Mouse (Mus musculus): ENCODE measurements around the gene Rassf4. TPM values are rescaled to one million over a fixed set of nuclear protein-coding genes. Genes with fewer than 3 reads are reported as not detected.

The Rassf4 gene
- total and polyA plus RNA-seq, 2 experiments, result 2.2 to 3.1 TPM

DNA sequence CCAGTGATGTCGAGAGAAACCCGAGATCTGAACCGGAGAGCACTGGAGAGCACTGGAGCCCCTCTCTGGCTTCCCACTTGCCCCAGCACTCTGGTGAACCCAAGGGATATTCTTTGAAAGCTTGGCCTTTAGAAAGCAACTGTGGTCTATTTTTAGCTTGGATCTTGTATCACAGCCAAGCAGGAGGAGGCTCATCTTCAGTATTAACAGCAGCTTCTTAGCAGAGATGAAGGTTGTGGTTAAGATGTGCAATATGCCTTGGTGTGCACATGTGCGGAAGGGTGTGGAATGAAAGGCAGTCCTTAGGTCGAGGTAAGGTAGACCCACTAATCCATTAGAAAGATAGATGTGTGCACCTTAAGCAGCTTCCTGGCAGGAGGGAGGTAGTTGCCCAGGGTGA is 40.8 kb upstream of the Rassf4 start:
- no peaks in the 10 kb centered on the region for H3K27me3 ChIP-seq (ENCODE audit: control insufficient read depth, insufficient read depth, low read length)
- H3K9ac ChIP-seq (ENCODE audit: low read depth, low read length), result no peak overlapping the region
- no peaks in the 10 kb centered on the region for H3K36me3 ChIP-seq (ENCODE audit: control insufficient read depth, insufficient read depth, low read length)
- H3K4me1 ChIP-seq (ENCODE audit: control insufficient read depth, insufficient read depth, low read length), result no peaks in the 10 kb centered on the region
- no peak for DNase-seq (ENCODE audit: extremely low read depth, low read depth, low spot score)
- 82% methylated on average over 5 of the region's 5 CpGs for WGBS
- no peaks in the 10 kb centered on the region for H3K79me2 ChIP-seq (ENCODE audit: control insufficient read depth, insufficient read depth, low read length)
- TF ChIP-seq CTCF (IDR thresholded peaks at IDR 0.05; ENCODE audit: low read depth, low read length), result no peak
- TF ChIP-seq POLR2A (IDR thresholded peaks at IDR 0.05; ENCODE audit: extremely low read depth, insufficient read depth, low read length), result no peak
- no peak overlapping the region for H3K4me3 ChIP-seq (ENCODE audit: insufficient read depth, low read depth, low read length)
- H3K27ac ChIP-seq (replicated peaks; ENCODE audit: insufficient read depth, low read depth, low read length), result no peak overlapping the region

DNA sequence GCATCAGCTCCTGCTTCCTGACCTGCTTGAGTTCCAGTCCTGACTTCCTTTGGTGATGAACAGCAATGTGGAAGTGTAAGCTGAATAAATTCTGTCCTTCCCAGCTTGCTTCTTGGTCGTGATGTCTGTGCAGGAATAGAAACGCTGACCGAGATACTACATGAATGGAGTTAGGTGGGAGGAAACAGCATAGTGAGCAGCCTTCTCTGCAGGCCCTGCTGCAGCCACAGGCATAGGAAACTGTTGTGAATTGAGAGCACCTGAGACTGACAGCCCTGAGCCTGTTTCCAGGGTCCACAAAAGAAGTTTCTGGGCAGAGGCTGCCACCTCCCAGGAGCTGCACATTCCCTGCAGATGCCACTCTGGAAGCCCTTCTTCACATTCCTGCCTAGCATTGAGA is 40.2 kb upstream of the Rassf4 start:
- 87% methylated on average over 3 of the region's 3 CpGs for WGBS

DNA sequence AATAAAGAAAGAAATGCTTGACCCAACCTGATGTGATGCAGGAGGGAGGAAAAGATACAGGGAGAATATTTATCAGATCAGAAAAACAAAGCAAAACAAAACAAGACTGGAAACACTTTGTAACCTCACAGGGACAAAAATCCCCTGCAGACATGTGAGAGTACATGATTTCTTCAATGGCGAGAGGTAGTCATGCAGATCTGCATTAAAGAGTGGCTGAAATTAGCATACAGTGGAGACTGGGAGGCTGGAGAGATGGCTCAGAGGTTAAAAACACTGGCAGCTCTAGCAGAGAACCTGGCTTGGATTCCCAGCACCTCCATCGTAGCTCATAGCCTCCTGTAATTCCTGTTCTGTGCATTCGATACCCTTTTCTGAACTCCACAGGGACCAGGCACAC is 38.8 kb upstream of the Rassf4 start:
- H3K27ac ChIP-seq (replicated peaks; ENCODE audit: insufficient read depth, low read depth, low read length), result no peak overlapping the region
- H3K4me3 ChIP-seq (ENCODE audit: insufficient read depth, low read depth, low read length), result no peak overlapping the region
- H3K27me3 ChIP-seq (ENCODE audit: control insufficient read depth, insufficient read depth, low read length), result no peaks in the 10 kb centered on the region
- H3K79me2 ChIP-seq (ENCODE audit: control insufficient read depth, insufficient read depth, low read length), result no peaks in the 10 kb centered on the region
- DNase-seq (ENCODE audit: extremely low read depth, low read depth, low spot score), result no peak
- no peak for TF ChIP-seq POLR2A (IDR thresholded peaks at IDR 0.05; ENCODE audit: extremely low read depth, insufficient read depth, low read length)
- TF ChIP-seq CTCF (IDR thresholded peaks at IDR 0.05; ENCODE audit: low read depth, low read length), result no peak
- H3K4me1 ChIP-seq (ENCODE audit: control insufficient read depth, insufficient read depth, low read length), result no peaks in the 10 kb centered on the region
- H3K9ac ChIP-seq (ENCODE audit: low read depth, low read length), result no peak overlapping the region
- WGBS, result 87% methylated on average over 3 of the region's 3 CpGs
- H3K36me3 ChIP-seq (ENCODE audit: control insufficient read depth, insufficient read depth, low read length), result no peaks in the 10 kb centered on the region

More for the DNA sequence above, 40.2 kb upstream of the Rassf4 start:
- Histone ChIP-seq H3K27ac (replicated peaks; ENCODE audit: insufficient read depth, low read depth, low read length) (no peak overlapping the region), H3K27me3 (ENCODE audit: control insufficient read depth, insufficient read depth, low read length) (no peaks in the 10 kb centered on the region), H3K4me1 (ENCODE audit: control insufficient read depth, insufficient read depth, low read length) (no peaks in the 10 kb centered on the region), H3K36me3 (ENCODE audit: control insufficient read depth, insufficient read depth, low read length) (no peaks in the 10 kb centered on the region), H3K79me2 (ENCODE audit: control insufficient read depth, insufficient read depth, low read length) (no peaks in the 10 kb centered on the region), H3K4me3 (ENCODE audit: insufficient read depth, low read depth, low read length) (no peak overlapping the region), H3K9ac (ENCODE audit: low read depth, low read length) (no peak overlapping the region)
- DNase-seq (ENCODE audit: extremely low read depth, low read depth, low spot score), result no peak
- TF ChIP-seq POLR2A (IDR thresholded peaks at IDR 0.05; ENCODE audit: extremely low read depth, insufficient read depth, low read length) (no peak), CTCF (IDR thresholded peaks at IDR 0.05; ENCODE audit: low read depth, low read length) (no peak)

DNA sequence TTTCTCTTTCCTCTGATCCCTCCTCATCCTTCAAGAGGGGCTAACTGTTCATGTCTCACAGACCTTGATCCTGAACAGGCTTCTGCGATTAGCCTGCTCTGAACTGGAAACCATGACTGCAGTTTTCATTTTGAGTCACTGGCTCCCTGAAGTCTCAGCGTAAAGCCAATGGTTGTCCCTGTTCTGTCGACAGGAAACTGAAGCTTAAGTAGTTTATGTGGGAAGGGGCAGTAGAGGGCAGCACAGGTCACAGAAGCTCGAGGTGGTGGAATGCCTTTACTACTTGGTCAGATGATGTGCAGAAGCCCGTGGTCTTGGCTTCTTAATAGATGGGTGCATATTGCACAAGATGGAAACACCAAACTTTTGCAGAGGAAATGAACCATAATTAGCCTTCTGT is 38.3 kb upstream of the Rassf4 start:
- H3K27me3 ChIP-seq (ENCODE audit: control insufficient read depth, insufficient read depth, low read length), result no peaks in the 10 kb centered on the region
- 35% methylated on average over 5 of the region's 5 CpGs for WGBS
- H3K36me3 ChIP-seq (ENCODE audit: control insufficient read depth, insufficient read depth, low read length), result no peaks in the 10 kb centered on the region
- DNase-seq (ENCODE audit: extremely low read depth, low read depth, low spot score), result peak; percentile 2
- no peak overlapping the region for H3K4me3 ChIP-seq (ENCODE audit: insufficient read depth, low read depth, low read length)
- H3K9ac ChIP-seq (ENCODE audit: low read depth, low read length), result no peak overlapping the region
- H3K27ac ChIP-seq (replicated peaks; ENCODE audit: insufficient read depth, low read depth, low read length), result no peak overlapping the region
- no peak for TF ChIP-seq CTCF (IDR thresholded peaks at IDR 0.05; ENCODE audit: low read depth, low read length)
- H3K79me2 ChIP-seq (ENCODE audit: control insufficient read depth, insufficient read depth, low read length), result no peaks in the 10 kb centered on the region
- no peaks in the 10 kb centered on the region for H3K4me1 ChIP-seq (ENCODE audit: control insufficient read depth, insufficient read depth, low read length)

DNA sequence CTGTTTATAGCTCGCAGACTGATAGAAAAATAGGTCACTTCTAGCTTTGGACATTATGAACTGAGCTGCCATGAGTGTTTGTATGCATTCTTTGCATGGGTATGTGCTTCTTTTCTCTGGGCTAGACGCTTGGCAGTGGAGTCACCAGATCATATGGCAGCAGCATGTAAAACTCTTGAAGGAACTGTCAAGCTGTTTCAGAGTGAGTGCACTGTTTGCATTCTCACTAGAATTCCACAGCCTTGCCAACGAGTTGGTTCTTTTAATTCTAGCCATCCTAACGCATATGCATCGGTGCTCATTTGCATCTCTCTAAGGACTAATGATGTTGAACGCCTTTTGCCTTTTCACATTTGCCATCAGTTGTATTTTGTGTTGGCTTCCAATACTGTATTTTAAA is 30.6 kb upstream of the Rassf4 start:
- no peak overlapping the region for H3K9ac ChIP-seq (ENCODE audit: low read depth, low read length)
- H3K4me1 ChIP-seq (ENCODE audit: control insufficient read depth, insufficient read depth, low read length), result no peaks in the 10 kb centered on the region
- no peaks in the 10 kb centered on the region for H3K79me2 ChIP-seq (ENCODE audit: control insufficient read depth, insufficient read depth, low read length)
- no peaks in the 10 kb centered on the region for H3K36me3 ChIP-seq (ENCODE audit: control insufficient read depth, insufficient read depth, low read length)
- DNase-seq (ENCODE audit: extremely low read depth, low read depth, low spot score), result no peak
- no peaks in the 10 kb centered on the region for H3K27me3 ChIP-seq (ENCODE audit: control insufficient read depth, insufficient read depth, low read length)
- no peak overlapping the region for H3K4me3 ChIP-seq (ENCODE audit: insufficient read depth, low read depth, low read length)
- no peak overlapping the region for H3K27ac ChIP-seq (replicated peaks; ENCODE audit: insufficient read depth, low read depth, low read length)
- TF ChIP-seq POLR2A (IDR thresholded peaks at IDR 0.05; ENCODE audit: extremely low read depth, insufficient read depth, low read length) (no peak), CTCF (IDR thresholded peaks at IDR 0.05; ENCODE audit: low read depth, low read length) (no peak)
- WGBS, result 81% methylated on average over 6 of the region's 6 CpGs

DNA sequence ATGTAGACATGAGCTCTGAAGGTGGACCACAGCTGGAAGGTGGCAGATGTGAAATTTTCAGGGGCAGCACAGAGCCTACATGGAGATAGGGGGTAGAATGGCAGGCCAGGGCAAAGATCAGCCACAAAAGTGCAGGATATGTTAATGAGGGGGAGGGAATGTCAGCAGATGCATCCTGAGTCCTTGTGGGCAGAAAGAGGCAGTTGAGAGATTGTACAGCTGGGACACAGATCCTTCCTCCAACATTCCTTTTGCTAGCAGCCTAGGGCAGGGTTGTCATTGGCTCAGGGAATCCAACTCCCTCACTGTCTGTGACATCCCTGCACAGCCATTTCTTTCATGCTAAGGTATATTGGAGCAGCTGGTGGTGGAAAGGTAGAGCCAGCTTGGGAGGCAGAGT is 27.1 kb upstream of the Rassf4 start:
- no peaks in the 10 kb centered on the region for H3K79me2 ChIP-seq (ENCODE audit: control insufficient read depth, insufficient read depth, low read length)
- no peak overlapping the region for H3K4me3 ChIP-seq (ENCODE audit: insufficient read depth, low read depth, low read length)
- no peaks in the 10 kb centered on the region for H3K36me3 ChIP-seq (ENCODE audit: control insufficient read depth, insufficient read depth, low read length)
- no peaks in the 10 kb centered on the region for H3K27me3 ChIP-seq (ENCODE audit: control insufficient read depth, insufficient read depth, low read length)
- DNase-seq (ENCODE audit: extremely low read depth, low read depth, low spot score), result no peak
- H3K27ac ChIP-seq (replicated peaks; ENCODE audit: insufficient read depth, low read depth, low read length), result no peak overlapping the region
- H3K9ac ChIP-seq (ENCODE audit: low read depth, low read length), result no peak overlapping the region
- H3K4me1 ChIP-seq (ENCODE audit: control insufficient read depth, insufficient read depth, low read length), result no peaks in the 10 kb centered on the region
- TF ChIP-seq POLR2A (IDR thresholded peaks at IDR 0.05; ENCODE audit: extremely low read depth, insufficient read depth, low read length) (no peak), CTCF (IDR thresholded peaks at IDR 0.05; ENCODE audit: low read depth, low read length) (no peak)

All from liver, adult 2 months (tissue).